Mouse (Mus musculus): Measurements from ENCODE around the gene Tram2.

DNA sequence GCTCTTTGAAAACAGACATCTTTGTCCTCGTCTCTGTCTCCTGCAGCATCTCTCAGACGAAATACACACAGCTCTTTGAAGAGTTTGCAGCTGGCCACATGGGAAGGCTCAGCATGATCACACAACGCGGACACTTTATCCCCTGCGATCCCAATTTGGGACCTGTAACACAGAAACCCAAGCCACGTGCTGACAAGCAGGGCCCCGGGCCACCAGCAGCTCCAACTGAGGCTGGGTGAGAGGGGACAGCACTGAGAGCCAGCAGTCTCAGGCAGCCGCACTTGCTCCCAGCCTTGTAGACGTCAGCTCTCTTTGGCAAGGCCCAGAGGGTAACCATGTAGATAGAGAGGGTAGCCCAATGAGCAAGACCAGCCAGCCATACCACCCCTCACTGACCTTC, 26.0 kb downstream of the Tram2 start:
- no peak for TF ChIP-seq CTCF (IDR thresholded peaks at IDR 0.05; ENCODE audit: low read depth, low read length)
- TF ChIP-seq POLR2A (IDR thresholded peaks at IDR 0.05; ENCODE audit: extremely low read depth, insufficient read depth, low read length) = no peak

Measured in liver, adult 2 months (tissue).